Mouse (Mus musculus): ENCODE data around the gene Frk.

GRCm38 (mm10) chr10:34563518-34564176, 80.4 kb downstream of the Frk start:
- TF ChIP-seq CTCF (conservative IDR thresholded peaks at IDR 0.05; ENCODE audit: low read length) (no peak), POU5F1 (IDR thresholded peaks at IDR 0.05; ENCODE audit: borderline replicate concordance, low read length) (no peak), NANOG (IDR thresholded peaks at IDR 0.05; ENCODE audit: borderline replicate concordance, low read length) (no peak)

Data from E14TG2a.4 (cell line).